Mouse (Mus musculus) naive thymus-derived CD4-positive, alpha-beta T cell, adult 2 months (primary cell): Measurements from ENCODE around the gene Klhl11.

Experiments
- DNase-seq: peaks from one replicate; pipeline ENCODE4 v3.0.0-alpha.2; 2011; ENCODE audit warnings: low read depth

Klhl11 gene

DNA sequence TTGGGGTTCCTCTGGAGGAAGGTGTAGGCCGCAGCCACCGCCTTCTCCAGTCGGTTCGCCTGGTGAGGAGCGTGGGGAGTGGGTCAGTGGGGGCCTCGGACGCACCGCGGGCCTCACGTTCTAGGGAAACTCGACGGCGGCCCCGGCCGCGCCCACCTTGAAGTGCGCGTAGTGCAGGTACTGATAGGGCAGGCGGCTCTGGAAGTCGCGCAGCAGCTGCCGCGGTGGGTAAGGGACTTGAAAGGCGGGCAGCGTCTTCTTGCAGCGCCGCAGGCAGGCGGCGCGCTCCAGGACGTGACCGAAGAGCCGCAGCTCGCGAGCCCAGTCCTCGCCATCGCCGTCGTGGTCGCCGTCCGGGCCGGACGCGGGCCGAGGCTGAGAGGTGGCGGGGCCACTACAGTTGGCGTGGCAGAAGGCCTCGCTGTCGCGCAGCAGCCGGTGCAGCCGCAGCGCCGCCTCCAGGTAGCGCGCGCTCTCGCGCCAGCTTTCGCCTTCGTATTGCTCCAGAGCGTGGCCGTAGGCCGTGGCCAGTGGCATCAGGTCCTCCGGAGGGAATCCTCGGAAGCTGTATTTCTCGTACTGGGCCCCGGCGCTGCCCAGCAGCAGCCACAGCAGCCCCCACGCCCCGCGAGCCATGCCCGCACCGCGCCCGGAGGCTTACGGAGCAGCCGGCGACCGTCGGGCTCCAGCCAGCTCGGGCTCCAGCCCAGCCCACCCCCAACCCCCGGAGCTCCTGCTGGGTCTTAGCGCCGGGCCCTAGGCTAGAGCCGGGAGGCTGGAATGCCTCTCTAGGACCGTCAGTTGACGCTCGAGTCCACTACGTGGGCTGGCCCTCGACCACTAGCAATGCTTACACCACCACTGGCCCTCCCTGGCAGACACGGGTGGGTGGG lies 58.3 kb downstream of the Klhl11 start, which contains the start of gene P3h4:
Gene P3h4, minus strand, starts transcription at position 816 of the 893 bp plus-strand sequence.
- DNase-seq, result peak; percentile 71

DNA sequence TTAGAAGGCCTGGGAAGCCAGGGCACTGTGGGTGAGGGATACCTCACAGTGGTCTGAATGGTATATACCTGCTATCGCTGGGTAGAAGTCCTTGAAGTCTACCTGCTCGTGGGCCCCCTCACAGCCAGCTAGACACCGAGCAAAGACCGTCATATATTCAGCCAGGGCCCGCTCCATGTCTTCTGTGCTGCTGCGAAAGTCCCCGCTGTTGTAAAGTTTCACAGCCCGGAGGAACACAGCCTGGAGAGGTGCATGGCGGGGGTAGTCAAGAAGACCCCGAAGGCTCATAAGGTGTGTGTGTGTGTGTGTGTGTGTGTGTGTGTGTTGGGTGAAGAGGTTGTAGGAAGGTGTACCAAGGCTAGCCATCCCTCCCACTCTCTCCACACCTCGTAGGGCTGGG lies 59.0 kb downstream of the Klhl11 start:
- no peak for DNase-seq
